Mouse (Mus musculus) left cerebral cortex, postnatal 36 days (tissue): Measurements from ENCODE around the gene Tomm40l. TPM values are rescaled to one million over a fixed set of nuclear protein-coding genes. Genes with fewer than 3 reads are reported as not detected.

Experiments
- DNase-seq, 2 experiments: peaks; one replicate each; pipeline ENCODE4 v3.0.0; 2021 to 2022; ENCODE audit warnings: low spot score in 2 of 2, mixed read lengths in 1 of 2
- intact Hi-C: fragments of 180-260 bp; cut with DNase I; formaldehyde crosslinking; loops from one replicate; pipeline ENCODE4 v1.15.1; 2025
- total RNA-seq, 2 experiments: library from RNA; stranded (reverse); gene quantifications; 2 replicates each; pipeline ENCODE4 v1.2.3; 2021

Tomm40l gene
- 10 to 100 TPM; 81.7 to 86.7 TPM for total RNA-seq

- peak; percentile 90 to 93 for DNase-seq
- intact Hi-C loops, result loop anchor here (5.0 kb wide), 1 partner anchor 70 kb away; the partner anchor contains the start of genes Mpz and Sdhc
These were observed at the start of gene Tomm40l for GRCm38 (mm10) chr1:171222238-171223155. Gene Tomm40l (minus strand): TSS chr1:171222514.

- intact Hi-C loops, result no loop called here
- no peak for DNase-seq
These were observed 49.8 kb upstream of the Tomm40l start for GRCm38 (mm10) chr1:171272086-171272485.

- intact Hi-C loops, result loop anchor here (2.0 kb wide), 1 partner anchor 15 kb away; the partner anchor contains the start of gene Usp21
- no peak for DNase-seq
These were observed 49.3 kb upstream of the Tomm40l start for GRCm38 (mm10) chr1:171271622-171272021.

GRCm38 (mm10) chr1:171271196-171271595 lies 48.9 kb upstream of the Tomm40l start:
- intact Hi-C loops, result loop anchor here (2.0 kb wide), 1 partner anchor 16 kb away; the partner anchor contains the start of gene Usp21

GRCm38 (mm10) chr1:171270573-171270900 lies 48.2 kb upstream of the Tomm40l start:
- no peak for DNase-seq
- intact Hi-C loops, result loop anchor here (2.0 kb wide), 1 partner anchor 16 kb away; the partner anchor contains the start of gene Usp21

More at GRCm38 (mm10) chr1:171271196-171271595, 48.9 kb upstream of the Tomm40l start:
- DNase-seq, result no peak

GRCm38 (mm10) chr1:171269848-171270572 lies 47.7 kb upstream of the Tomm40l start, which contains the start of gene B4galt3:
Gene B4galt3 (plus strand): TSS chr1:171270328.
- intact Hi-C loops, result loop anchor here (2.0 kb wide), 1 partner anchor 17 kb away; the partner anchor contains the start of gene Usp21
- peak; percentile 95 for DNase-seq

GRCm38 (mm10) chr1:171268341-171268740 lies 46.0 kb upstream of the Tomm40l start:
- intact Hi-C loops, result no loop called here
- DNase-seq, result no peak

GRCm38 (mm10) chr1:171265971-171266744 lies 43.8 kb upstream of the Tomm40l start:
- no peak for DNase-seq
- intact Hi-C loops, result no loop called here

GRCm38 (mm10) chr1:171263666-171264461 lies 41.5 kb upstream of the Tomm40l start:
- no peak for DNase-seq
- intact Hi-C loops, result no loop called here

- intact Hi-C loops, result no loop called here
- DNase-seq, result no peak
These were observed 40.9 kb upstream of the Tomm40l start for GRCm38 (mm10) chr1:171263185-171263611.

- peak; percentile 75 to 80 for DNase-seq
These were observed 40.3 kb upstream of the Tomm40l start for GRCm38 (mm10) chr1:171262594-171263130.

GRCm38 (mm10) chr1:171260316-171260715 lies 38.0 kb upstream of the Tomm40l start:
- intact Hi-C loops, result no loop called here
- DNase-seq, result no peak

More at GRCm38 (mm10) chr1:171262594-171263130, 40.3 kb upstream of the Tomm40l start:
- intact Hi-C loops, result no loop called here

- DNase-seq, result no peak
- intact Hi-C loops, result loop anchor here (10.0 kb wide), 1 partner anchor 144 kb away; the partner anchor contains the start of gene Cfap126
These were observed 36.6 kb upstream of the Tomm40l start for GRCm38 (mm10) chr1:171258921-171259320.

- DNase-seq, result no peak
- intact Hi-C loops, result loop anchor here (10.0 kb wide), 1 partner anchor 143 kb away; the partner anchor contains the start of gene Cfap126
These were observed 35.5 kb upstream of the Tomm40l start for GRCm38 (mm10) chr1:171257781-171258180.

- intact Hi-C loops, result loop anchor here (10.0 kb wide), 1 partner anchor 142 kb away; the partner anchor contains the start of gene Cfap126
- peak in 1 of 2 experiments; percentile 48 for DNase-seq
These were observed 34.7 kb upstream of the Tomm40l start for GRCm38 (mm10) chr1:171256937-171257548.

- no peak for DNase-seq
- intact Hi-C loops, result loop anchor here (10.0 kb wide), 1 partner anchor 141 kb away; the partner anchor contains the start of gene Cfap126
These were observed 33.9 kb upstream of the Tomm40l start for GRCm38 (mm10) chr1:171256095-171256818.

- no peak for DNase-seq
- intact Hi-C loops, result loop anchor here (10.0 kb wide), 1 partner anchor 138 kb away; the partner anchor contains the start of gene Cfap126
These were observed 30.1 kb upstream of the Tomm40l start for GRCm38 (mm10) chr1:171252415-171252814.
